Mouse (Mus musculus): Measurements from ENCODE around the gene Dleu7. TPM values are rescaled to one million over a fixed set of nuclear protein-coding genes. Genes with fewer than 3 reads are reported as not detected.

The Dleu7 gene
- polyA plus RNA-seq, 1 experiment from 2014 or later = 0.08 TPM

- H3K27me3 ChIP-seq = peaks cover 6% of the 10 kb centered on the region
- DNase-seq (ENCODE audit: low read depth, low spot score) (no peak), ATAC-seq (no peak)
- ChIA-PET CTCF (interaction anchor here (0.8 kb wide), 1 partner anchor 137 kb away, joined by 3 read pairs; no protein-coding TSS in a partner anchor), POLR2A (no interaction called here)
- in situ Hi-C loops (cut with MboI; ENCODE audit: low pct_unique_long_range_greater_than_20kb) = no loop called here
- no peak for TF ChIP-seq CTCF (IDR thresholded peaks at IDR 0.05)
Observed at GRCm38 (mm10) chr14:62288731-62289130, 4.1 kb downstream of the Dleu7 start.

GRCm38 (mm10) chr14:62282974-62283373 lies 9.9 kb downstream of the Dleu7 start:
- H3K27me3 ChIP-seq = peaks cover 2% of the 10 kb centered on the region
- in situ Hi-C loops (cut with MboI; ENCODE audit: low pct_unique_long_range_greater_than_20kb) = no loop called here

GRCm38 (mm10) chr14:62273604-62274003 lies 19.2 kb downstream of the Dleu7 start:
- ChIA-PET CTCF (interaction anchor here (1.3 kb wide), 1 partner anchor 60 kb away, joined by 3 read pairs; no protein-coding TSS in a partner anchor), POLR2A (interaction anchor here (0.6 kb wide), 1 partner anchor 13 kb away, joined by 3 read pairs; no protein-coding TSS in a partner anchor)
- DNase-seq (ENCODE audit: low read depth, low spot score) = no peak
- no peak for ATAC-seq
- no peak for TF ChIP-seq CTCF (IDR thresholded peaks at IDR 0.05)
- H3K27me3 ChIP-seq = peaks cover 6% of the 10 kb centered on the region
- in situ Hi-C loops (cut with MboI; ENCODE audit: low pct_unique_long_range_greater_than_20kb) = no loop called here

More at GRCm38 (mm10) chr14:62282974-62283373, 9.9 kb downstream of the Dleu7 start:
- CTCF ChIA-PET = no interaction called here
- ATAC-seq (no peak), DNase-seq (ENCODE audit: low read depth, low spot score) (no peak)
- POLR2A ChIA-PET = interaction anchor here (0.6 kb wide), 1 partner anchor 673 kb away, joined by 4 read pairs; no protein-coding TSS in a partner anchor
- TF ChIP-seq CTCF (IDR thresholded peaks at IDR 0.05) = no peak

- ChIA-PET POLR2A (no interaction called here), CTCF (interaction anchor here (0.6 kb wide), 1 partner anchor 11 kb away, joined by 3 read pairs; no protein-coding TSS in a partner anchor)
- H3K27me3 ChIP-seq = peaks cover 6% of the 10 kb centered on the region
- no peak for TF ChIP-seq CTCF (IDR thresholded peaks at IDR 0.05)
- in situ Hi-C loops (cut with MboI; ENCODE audit: low pct_unique_long_range_greater_than_20kb) = no loop called here
- DNase-seq (ENCODE audit: low read depth, low spot score) (no peak), ATAC-seq (no peak)
Observed at GRCm38 (mm10) chr14:62270698-62271396, 22.0 kb downstream of the Dleu7 start.

GRCm38 (mm10) chr14:62258978-62259536 lies 33.8 kb downstream of the Dleu7 start:
- no peak for TF ChIP-seq CTCF (IDR thresholded peaks at IDR 0.05)
- DNase-seq (ENCODE audit: low read depth, low spot score) (no peak), ATAC-seq (no peak)
- no peaks in the 10 kb centered on the region for H3K27me3 ChIP-seq
- ChIA-PET POLR2A (no interaction called here), CTCF (interaction anchor here (1.2 to 1.5 kb wide), 4 partner anchors 17 to 688 kb away, joined by 3 to 4 read pairs (median 4); no protein-coding TSS in a partner anchor)
- in situ Hi-C loops (cut with MboI; ENCODE audit: low pct_unique_long_range_greater_than_20kb) = loop anchor here (10.0 kb wide), 1 partner anchor 384 kb away; no protein-coding TSS in a partner anchor

GRCm38 (mm10) chr14:62258125-62258524 lies 34.7 kb downstream of the Dleu7 start:
- TF ChIP-seq CTCF (IDR thresholded peaks at IDR 0.05) = no peak
- ChIA-PET POLR2A (no interaction called here), CTCF (interaction anchor here (1.2 to 1.5 kb wide), 4 partner anchors 18 to 687 kb away, joined by 3 to 4 read pairs (median 4); no protein-coding TSS in a partner anchor)
- no peak for ATAC-seq
- H3K27me3 ChIP-seq = no peaks in the 10 kb centered on the region
- DNase-seq (ENCODE audit: low read depth, low spot score) = no peak
- in situ Hi-C loops (cut with MboI; ENCODE audit: low pct_unique_long_range_greater_than_20kb) = loop anchor here (10.0 kb wide), 1 partner anchor 383 kb away; no protein-coding TSS in a partner anchor

- TF ChIP-seq CTCF (IDR thresholded peaks at IDR 0.05) = no peak
- no peak for DNase-seq (ENCODE audit: low read depth, low spot score)
- no peak for ATAC-seq
- CTCF ChIA-PET = interaction anchor here (0.6 to 3.0 kb wide), 3 partner anchors 187 to 685 kb away, joined by 3 to 12 read pairs (median 7); no protein-coding TSS in a partner anchor
- POLR2A ChIA-PET = no interaction called here
- no peaks in the 10 kb centered on the region for H3K27me3 ChIP-seq
- in situ Hi-C loops (cut with MboI; ENCODE audit: low pct_unique_long_range_greater_than_20kb) = loop anchor here (10.0 kb wide), 1 partner anchor 381 kb away; no protein-coding TSS in a partner anchor
Observed at GRCm38 (mm10) chr14:62256066-62256465, 36.8 kb downstream of the Dleu7 start.

- in situ Hi-C loops (cut with MboI; ENCODE audit: low pct_unique_long_range_greater_than_20kb) = loop anchor here (5.0 to 10.0 kb wide), 4 partner anchors 203 to 682 kb away; partner anchors contain the start of gene Gucy1b2
- CTCF ChIA-PET = interaction anchor here (2.9 to 3.0 kb wide), 2 partner anchors 204 to 683 kb away, joined by 7 to 12 read pairs; no protein-coding TSS in a partner anchor
Observed at GRCm38 (mm10) chr14:62254371-62254770, 38.5 kb downstream of the Dleu7 start.

GRCm38 (mm10) chr14:62251999-62252398 lies 40.8 kb downstream of the Dleu7 start:
- DNase-seq (ENCODE audit: low read depth, low spot score) (peak; percentile 31), ATAC-seq (no peak)
- ChIA-PET CTCF (interaction anchor here (0.6 to 3.1 kb wide), 8 partner anchors 16 to 684 kb away, joined by 3 to 10 read pairs (median 4); no protein-coding TSS in a partner anchor), POLR2A (no interaction called here)
- TF ChIP-seq CTCF (IDR thresholded peaks at IDR 0.05) = peak; percentile 66
- no peaks in the 10 kb centered on the region for H3K27me3 ChIP-seq
- in situ Hi-C loops (cut with MboI; ENCODE audit: low pct_unique_long_range_greater_than_20kb) = loop anchor here (5.0 to 10.0 kb wide), 4 partner anchors 205 to 680 kb away; partner anchors contain the start of gene Gucy1b2

More at GRCm38 (mm10) chr14:62254371-62254770, 38.5 kb downstream of the Dleu7 start:
- TF ChIP-seq CTCF (IDR thresholded peaks at IDR 0.05) = no peak
- POLR2A ChIA-PET = interaction anchor here (1.0 kb wide), 1 partner anchor 572 kb away, joined by 3 read pairs; no protein-coding TSS in a partner anchor
- DNase-seq (ENCODE audit: low read depth, low spot score) (no peak), ATAC-seq (no peak)
- no peaks in the 10 kb centered on the region for H3K27me3 ChIP-seq

- ChIA-PET CTCF (interaction anchor here (3.1 kb wide), 1 partner anchor 14 kb away, joined by 10 read pairs; no protein-coding TSS in a partner anchor), POLR2A (no interaction called here)
- in situ Hi-C loops (cut with MboI; ENCODE audit: low pct_unique_long_range_greater_than_20kb) = loop anchor here (5.0 to 10.0 kb wide), 4 partner anchors 207 to 678 kb away; partner anchors contain the start of gene Gucy1b2
- DNase-seq (ENCODE audit: low read depth, low spot score) (no peak), ATAC-seq (no peak)
- no peak for TF ChIP-seq CTCF (IDR thresholded peaks at IDR 0.05)
- H3K27me3 ChIP-seq = no peaks in the 10 kb centered on the region
Observed at GRCm38 (mm10) chr14:62250046-62250445, 42.8 kb downstream of the Dleu7 start.

All from Patski (cell line).